Mouse (Mus musculus): ENCODE data around the gene Tuba3a.
A peak's percentile ranks its signal among the peaks of the same experiment; 100 is the strongest.
"Not testable (repeated sequence)": the region's sequence is repeated elsewhere in the genome, so short reads cannot be mapped to it uniquely, and the experiment has no call there.

The Tuba3a gene

GRCm38 (mm10) chr6:125305465-125305864 lies 19.6 kb upstream of the Tuba3a start:
- no peak for DNase-seq

GRCm38 (mm10) chr6:125304408-125304807 lies 18.6 kb upstream of the Tuba3a start:
- not testable (repeated sequence) for DNase-seq

- no peak for DNase-seq
Measured at GRCm38 (mm10) chr6:125303242-125303641, 17.4 kb upstream of the Tuba3a start.

- DNase-seq, result no peak
Measured at GRCm38 (mm10) chr6:125302231-125302982, 16.6 kb upstream of the Tuba3a start.

GRCm38 (mm10) chr6:125300982-125301381 lies 15.1 kb upstream of the Tuba3a start:
- no peak for DNase-seq

GRCm38 (mm10) chr6:125297149-125297820 lies 11.4 kb upstream of the Tuba3a start:
- no peak for DNase-seq

GRCm38 (mm10) chr6:125294049-125294448 lies 8.2 kb upstream of the Tuba3a start:
- no peak for DNase-seq

GRCm38 (mm10) chr6:125292256-125292655 lies 6.4 kb upstream of the Tuba3a start:
- no peak for DNase-seq

- DNase-seq, result no peak
Measured at GRCm38 (mm10) chr6:125291329-125291728, 5.5 kb upstream of the Tuba3a start.

- no peak for DNase-seq
Measured at GRCm38 (mm10) chr6:125288730-125289129, 2.9 kb upstream of the Tuba3a start.

GRCm38 (mm10) chr6:125286944-125287343 lies 1.1 kb upstream of the Tuba3a start:
- no peak for DNase-seq

GRCm38 (mm10) chr6:125284751-125285150 lies 1.1 kb downstream of the Tuba3a start:
- no peak for DNase-seq

- DNase-seq, result no peak
Measured at GRCm38 (mm10) chr6:125284250-125284649, 1.6 kb downstream of the Tuba3a start.

- not testable (repeated sequence) for DNase-seq
Measured at GRCm38 (mm10) chr6:125282721-125283120, 3.1 kb downstream of the Tuba3a start.

- no peak for DNase-seq
Measured at GRCm38 (mm10) chr6:125279729-125280128, 6.1 kb downstream of the Tuba3a start.

GRCm38 (mm10) chr6:125274841-125275563 lies 10.8 kb downstream of the Tuba3a start:
- DNase-seq, result no peak

- no peak for DNase-seq
Measured at GRCm38 (mm10) chr6:125272228-125272785, 13.5 kb downstream of the Tuba3a start.

- peak; percentile 95 for DNase-seq
Measured at GRCm38 (mm10) chr6:125271455-125272227, 14.2 kb downstream of the Tuba3a start.

GRCm38 (mm10) chr6:125268799-125269198 lies 17.0 kb downstream of the Tuba3a start:
- no peak for DNase-seq

GRCm38 (mm10) chr6:125267469-125267868 lies 18.4 kb downstream of the Tuba3a start:
- no peak for DNase-seq

- not testable (repeated sequence) for DNase-seq
Measured at GRCm38 (mm10) chr6:125266600-125266999, 19.2 kb downstream of the Tuba3a start.

GRCm38 (mm10) chr6:125266091-125266490 lies 19.8 kb downstream of the Tuba3a start:
- no peak for DNase-seq

GRCm38 (mm10) chr6:125265239-125265638 lies 20.6 kb downstream of the Tuba3a start:
- no peak for DNase-seq

Measured in cerebellum, adult 8-10 months (tissue).